Mouse (Mus musculus): ENCODE measurements around the gene Rasl10b. TPM values are rescaled to one million over a fixed set of nuclear protein-coding genes. Genes with fewer than 3 reads are reported as not detected.

Rasl10b gene
- 100 to 1,000 TPM; 258 to 277 TPM for total RNA-seq (2021)

GRCm38 (mm10) chr11:83409087-83409754 lies at the start of gene Rasl10b:
Rasl10b (plus strand) TSS chr11:83409137.
- intact Hi-C loops (cut with DNase I), result loop anchor here (5.0 kb wide), 1 partner anchor 37 kb away; no protein-coding TSS in a partner anchor
- DNase-seq (ENCODE audit: low spot score in 2 of 2), result peak in 1 of 2 experiments; percentile 9

DNA sequence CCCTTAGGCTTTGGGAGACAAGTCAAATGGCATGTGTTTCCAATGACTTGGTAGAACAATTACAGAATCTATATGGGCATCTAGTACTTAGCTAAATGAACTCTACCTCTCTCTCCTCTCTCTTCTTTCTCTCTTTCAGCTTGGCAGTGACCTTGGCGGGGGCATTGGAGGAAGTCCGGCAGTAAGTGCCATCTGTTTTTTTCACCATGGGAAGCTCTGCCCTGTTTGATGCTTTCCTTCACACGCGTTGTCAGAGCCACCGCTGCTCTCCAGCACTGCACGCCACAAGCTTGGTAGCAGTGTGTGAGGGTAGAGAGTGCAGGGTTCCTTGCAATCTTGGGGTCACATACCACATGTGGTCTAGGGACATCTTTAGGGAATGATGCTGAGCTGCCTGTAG lies 44.3 kb upstream of the Rasl10b start:
- intact Hi-C loops (cut with DNase I), result no loop called here
- DNase-seq (ENCODE audit: low spot score in 2 of 2), result no peak

DNA sequence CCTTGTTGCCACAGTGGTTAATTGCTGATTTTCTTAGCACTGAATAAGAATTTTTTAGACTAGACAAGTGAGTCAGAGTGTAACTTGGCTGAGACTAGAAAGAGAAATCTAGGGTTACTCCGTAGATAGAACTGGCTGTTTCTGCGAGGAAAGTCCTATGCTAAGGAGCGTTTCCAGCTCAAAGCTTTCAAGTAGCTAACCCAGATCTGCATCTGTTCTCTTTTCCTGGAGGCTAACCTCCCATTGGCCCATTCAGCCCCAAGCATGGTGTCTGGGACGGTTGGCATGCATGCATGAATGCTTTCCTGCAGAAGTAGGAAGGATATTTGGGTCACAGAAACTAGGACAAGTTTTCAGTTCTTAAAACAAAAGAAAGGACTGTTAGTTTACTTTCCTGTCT lies 37.7 kb upstream of the Rasl10b start:
- intact Hi-C loops (cut with DNase I), result loop anchor here (5.0 kb wide), 1 partner anchor 36 kb away; the partner anchor contains the start of gene Rasl10b

GRCm38 (mm10) chr11:83379745-83380341 lies 29.1 kb upstream of the Rasl10b start:
- DNase-seq (ENCODE audit: low spot score in 2 of 2), result no peak
- intact Hi-C loops (cut with DNase I), result no loop called here

More for the DNA sequence above, 37.7 kb upstream of the Rasl10b start:
- DNase-seq (ENCODE audit: low spot score in 2 of 2), result peak in 1 of 2 experiments; percentile 83

GRCm38 (mm10) chr11:83382876-83383531 lies 25.9 kb upstream of the Rasl10b start:
- intact Hi-C loops (cut with DNase I), result no loop called here
- DNase-seq (ENCODE audit: low spot score in 2 of 2), result peak in 1 of 2 experiments; percentile 58

GRCm38 (mm10) chr11:83383532-83383887 lies 25.4 kb upstream of the Rasl10b start:
- intact Hi-C loops (cut with DNase I), result no loop called here

GRCm38 (mm10) chr11:83393062-83393461 lies 15.9 kb upstream of the Rasl10b start:
- intact Hi-C loops (cut with DNase I), result no loop called here
- peak in 1 of 2 experiments; percentile 69 for DNase-seq (ENCODE audit: low spot score in 2 of 2)

More at GRCm38 (mm10) chr11:83383532-83383887, 25.4 kb upstream of the Rasl10b start:
- no peak for DNase-seq (ENCODE audit: low spot score in 2 of 2)

- DNase-seq (ENCODE audit: low spot score in 2 of 2), result peak in 1 of 2 experiments; percentile 46
- intact Hi-C loops (cut with DNase I), result no loop called here
Observed at GRCm38 (mm10) chr11:83394802-83395439, 14.0 kb upstream of the Rasl10b start.

DNA sequence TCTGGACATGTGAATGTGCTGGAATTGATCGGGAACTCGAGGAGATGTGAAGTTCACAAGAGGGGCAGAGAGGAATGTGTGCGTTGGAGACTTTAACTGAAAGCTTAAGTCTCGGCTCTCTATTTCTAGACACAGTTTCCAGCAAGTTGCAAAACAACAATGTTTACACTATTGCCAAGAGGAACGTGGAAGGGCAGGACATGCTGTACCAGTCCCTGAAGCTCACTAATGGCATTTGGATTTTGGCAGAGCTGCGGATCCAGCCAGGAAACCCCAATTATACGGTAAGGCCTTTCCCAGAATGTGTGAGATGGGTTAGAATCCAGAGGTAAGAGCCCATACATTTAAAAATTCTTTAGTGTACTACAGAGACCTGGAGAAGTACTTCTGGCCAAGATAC lies 11.3 kb upstream of the Rasl10b start:
- no peak for DNase-seq (ENCODE audit: low spot score in 2 of 2)
- intact Hi-C loops (cut with DNase I), result no loop called here

- no peak for DNase-seq (ENCODE audit: low spot score in 2 of 2)
- intact Hi-C loops (cut with DNase I), result no loop called here
Observed at GRCm38 (mm10) chr11:83398724-83399123, 10.2 kb upstream of the Rasl10b start.

DNA sequence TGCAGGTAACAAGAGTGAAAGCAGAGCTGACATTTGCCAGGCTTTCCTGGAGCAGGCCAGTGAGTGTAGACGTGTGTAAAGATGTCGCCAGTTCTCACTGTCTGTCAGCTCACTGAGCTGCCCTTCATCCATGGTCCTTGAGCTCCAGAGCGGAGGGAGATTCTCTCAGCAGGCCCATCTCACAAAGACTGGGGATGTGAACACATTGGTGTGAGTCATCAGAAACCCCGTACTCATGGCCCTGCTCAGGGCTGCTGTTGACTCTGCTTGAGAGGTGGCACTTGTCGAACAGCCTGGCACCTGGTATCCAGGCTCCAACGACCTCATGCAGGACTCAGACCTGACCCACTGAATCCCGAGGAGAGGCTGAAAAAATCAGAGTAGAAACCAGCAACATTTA lies 5.2 kb upstream of the Rasl10b start:
- intact Hi-C loops (cut with DNase I), result no loop called here
- no peak for DNase-seq (ENCODE audit: low spot score in 2 of 2)

- DNase-seq (ENCODE audit: low spot score in 2 of 2), result peak in 1 of 2 experiments; percentile 86
Observed at GRCm38 (mm10) chr11:83406391-83406790, 2.5 kb upstream of the Rasl10b start.

DNA sequence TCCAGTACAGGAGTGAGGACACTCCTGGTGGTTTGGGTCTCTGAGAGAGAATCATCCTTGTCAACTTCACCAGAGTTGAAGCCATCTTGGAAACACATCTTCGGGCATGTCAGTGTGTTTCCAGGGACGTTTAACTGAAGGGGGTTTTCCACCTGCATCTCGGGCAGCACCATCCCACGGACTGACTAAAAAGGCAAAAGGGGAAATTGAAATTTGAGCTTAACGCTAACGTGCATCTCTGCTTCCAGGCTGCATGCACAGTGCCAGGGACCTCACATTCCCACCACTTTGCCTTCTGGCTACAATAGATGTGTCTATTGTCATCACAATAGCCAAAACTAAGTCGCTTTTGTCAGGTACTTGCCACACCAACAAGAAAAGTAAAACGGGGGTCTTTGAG lies 695 bp upstream of the Rasl10b start:
- intact Hi-C loops (cut with DNase I), result loop anchor here (5.0 kb wide), 1 partner anchor 36 kb away; no protein-coding TSS in a partner anchor

More at GRCm38 (mm10) chr11:83406391-83406790, 2.5 kb upstream of the Rasl10b start:
- intact Hi-C loops (cut with DNase I), result loop anchor here (5.0 kb wide), 1 partner anchor 34 kb away; no protein-coding TSS in a partner anchor

GRCm38 (mm10) chr11:83409792-83410291 lies 905 bp downstream of the Rasl10b start:
- no peak for DNase-seq (ENCODE audit: low spot score in 2 of 2)
- intact Hi-C loops (cut with DNase I), result loop anchor here (5.0 kb wide), 1 partner anchor 38 kb away; no protein-coding TSS in a partner anchor

More for the DNA sequence above, 695 bp upstream of the Rasl10b start:
- DNase-seq (ENCODE audit: low spot score in 2 of 2), result no peak

- intact Hi-C loops (cut with DNase I), result no loop called here
- no peak for DNase-seq (ENCODE audit: low spot score in 2 of 2)
Observed at GRCm38 (mm10) chr11:83410510-83410909, 1.6 kb downstream of the Rasl10b start.

GRCm38 (mm10) chr11:83417080-83417479 lies 8.1 kb downstream of the Rasl10b start:
- DNase-seq (ENCODE audit: low spot score in 2 of 2), result peak in 1 of 2 experiments; percentile 33
- intact Hi-C loops (cut with DNase I), result no loop called here

DNA sequence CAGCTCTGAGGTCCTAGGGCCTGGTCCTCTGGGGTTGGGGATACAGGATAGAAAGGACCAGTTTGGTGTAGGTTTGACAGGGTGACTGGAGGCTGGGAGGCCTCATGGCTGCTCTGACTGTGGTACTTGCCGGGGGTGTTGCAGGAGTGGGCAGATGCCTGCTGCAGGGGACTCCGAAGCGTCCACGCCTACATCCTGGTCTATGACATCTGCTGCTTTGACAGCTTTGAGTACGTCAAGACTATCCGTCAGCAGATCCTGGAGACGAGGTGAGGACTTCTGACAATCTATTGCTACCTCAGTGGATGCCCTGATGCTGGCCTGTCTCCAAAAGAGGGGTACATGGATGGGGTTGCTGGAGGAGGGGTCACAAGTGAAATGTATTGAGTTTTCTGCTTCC lies 8.8 kb downstream of the Rasl10b start:
- intact Hi-C loops (cut with DNase I), result no loop called here
- peak; percentile 34 to 71 for DNase-seq (ENCODE audit: low spot score in 2 of 2)

DNA sequence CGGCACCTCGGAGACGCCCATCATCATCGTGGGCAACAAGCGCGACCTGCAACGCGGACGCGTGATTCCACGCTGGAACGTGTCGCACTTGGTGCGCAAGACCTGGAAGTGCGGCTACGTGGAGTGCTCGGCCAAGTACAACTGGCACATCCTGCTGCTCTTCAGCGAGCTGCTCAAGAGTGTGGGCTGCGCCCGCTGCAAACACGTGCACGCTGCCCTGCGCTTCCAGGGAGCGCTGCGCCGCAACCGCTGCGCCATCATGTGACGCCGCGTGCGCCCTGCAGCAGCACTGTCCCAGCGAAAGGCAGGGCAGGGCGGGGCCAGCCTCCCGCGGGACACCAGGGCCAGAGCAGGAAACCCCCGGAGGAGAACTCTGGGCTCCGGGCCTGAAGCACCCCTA lies 9.6 kb downstream of the Rasl10b start:
- peak; percentile 73 to 83 for DNase-seq (ENCODE audit: low spot score in 2 of 2)
- intact Hi-C loops (cut with DNase I), result no loop called here

- peak in 1 of 2 experiments; percentile 38 for DNase-seq (ENCODE audit: low spot score in 2 of 2)
Observed at GRCm38 (mm10) chr11:83420338-83420737, 11.4 kb downstream of the Rasl10b start.

GRCm38 (mm10) chr11:83421305-83421704 lies 12.4 kb downstream of the Rasl10b start:
- DNase-seq (ENCODE audit: low spot score in 2 of 2), result peak in 1 of 2 experiments; percentile 14
- intact Hi-C loops (cut with DNase I), result no loop called here

More at GRCm38 (mm10) chr11:83420338-83420737, 11.4 kb downstream of the Rasl10b start:
- intact Hi-C loops (cut with DNase I), result no loop called here
